Mouse (Mus musculus) brain, embryonic 14.5 days (tissue): ENCODE data around the gene Rxfp1.

Experiments used
- CTCF ChIP-seq: fragments of 200-500 bp; IDR thresholded peaks from 2 replicates; pipeline ENCODE4 v1.5.1; 2012; ENCODE audit warnings: inconsistent platforms, mild to moderate bottlenecking, moderate library complexity, borderline replicate concordance; ENCODE audit not compliant: insufficient read depth, insufficient read length; ENCODE audit errors: extremely low read depth
- POLR2A ChIP-seq: fragments of 200-500 bp; IDR thresholded peaks from 2 replicates; pipeline ENCODE4 v1.6.1; 2012; ENCODE audit warnings: mild to moderate bottlenecking, inconsistent platforms, borderline replicate concordance; ENCODE audit not compliant: poor library complexity, insufficient read depth, insufficient read length, severe bottlenecking; ENCODE audit errors: extremely low read depth

DNA sequence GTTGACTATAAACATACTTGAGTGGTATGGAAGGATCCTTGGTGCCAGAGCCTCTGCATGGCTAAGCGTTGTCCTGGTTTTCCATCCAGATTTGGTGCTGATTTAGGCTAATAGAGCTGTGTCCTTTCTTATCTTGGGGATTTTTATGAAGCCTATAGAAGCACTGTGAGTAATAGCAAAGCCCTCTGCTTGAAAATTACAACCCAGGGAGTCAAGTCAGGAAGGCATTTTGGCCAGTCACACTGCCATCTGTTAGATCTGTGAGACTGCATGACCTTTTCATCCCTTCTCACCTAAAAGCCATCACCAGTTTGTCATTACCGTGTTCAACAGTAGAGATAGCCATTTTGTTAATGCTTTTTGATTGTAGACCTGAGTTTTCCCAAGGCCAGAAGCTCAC lies 2.7 kb upstream of the Rxfp1 start:
- TF ChIP-seq POLR2A (no peak), CTCF (no peak)
